Mouse (Mus musculus) left cerebral cortex, adult 18-20 months (tissue): Measurements from ENCODE around the gene Senp6. TPM values are rescaled to one million over a fixed set of nuclear protein-coding genes. Genes with fewer than 3 reads are reported as not detected.

ENCODE experiments used
- DNase-seq, 2 experiments: peaks; one replicate each; pipeline ENCODE4 v3.0.0; 2021 to 2022; ENCODE audit warnings: low spot score in 2 of 2, mixed read lengths in 1 of 2
- total RNA-seq, 2 experiments: library from RNA; stranded (reverse); gene quantifications; 2 replicates each; pipeline ENCODE4 v1.2.3; 2021

Gene Senp6
- total RNA-seq, 2 experiments from 2014 or later, result 99.0 to 101 TPM

DNA sequence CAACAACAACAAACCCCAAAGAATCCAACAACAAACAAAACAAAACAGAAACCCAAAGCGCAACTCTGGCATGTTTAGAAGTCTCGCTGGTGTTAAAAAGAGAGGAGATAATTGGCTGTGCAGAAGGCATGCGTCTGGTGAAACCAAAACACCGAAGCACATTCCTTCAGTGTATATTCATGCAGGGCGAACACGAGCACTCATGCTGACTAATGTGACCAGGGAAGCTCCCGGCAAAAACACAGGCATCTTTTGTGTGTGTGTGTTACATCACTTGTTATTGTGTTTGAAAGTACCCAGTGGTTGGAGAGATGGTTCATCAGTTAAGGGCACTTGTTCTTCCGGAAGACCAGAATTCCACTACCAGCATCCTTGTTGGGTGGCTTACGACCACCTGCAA, 102.8 kb downstream of the Senp6 start:
- DNase-seq, result no peak

DNA sequence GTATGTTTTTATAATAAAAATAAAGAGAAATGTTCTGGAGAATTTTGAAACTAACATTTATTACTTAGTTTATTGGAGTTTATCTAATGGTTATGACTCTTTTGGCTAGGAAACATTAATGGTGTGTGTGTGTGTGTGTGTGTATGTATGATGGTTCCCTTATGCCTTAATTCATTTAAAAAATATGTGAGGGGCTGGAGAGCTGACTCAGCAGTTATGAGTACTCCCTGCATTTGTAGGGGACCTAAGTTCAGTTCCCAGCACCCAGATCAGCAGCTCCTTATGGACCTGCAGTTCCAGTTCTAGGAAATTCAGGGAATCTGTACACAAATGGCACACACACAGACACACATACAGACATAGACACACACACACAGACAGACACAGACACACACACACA, 104.5 kb downstream of the Senp6 start:
- no peak for DNase-seq

DNA sequence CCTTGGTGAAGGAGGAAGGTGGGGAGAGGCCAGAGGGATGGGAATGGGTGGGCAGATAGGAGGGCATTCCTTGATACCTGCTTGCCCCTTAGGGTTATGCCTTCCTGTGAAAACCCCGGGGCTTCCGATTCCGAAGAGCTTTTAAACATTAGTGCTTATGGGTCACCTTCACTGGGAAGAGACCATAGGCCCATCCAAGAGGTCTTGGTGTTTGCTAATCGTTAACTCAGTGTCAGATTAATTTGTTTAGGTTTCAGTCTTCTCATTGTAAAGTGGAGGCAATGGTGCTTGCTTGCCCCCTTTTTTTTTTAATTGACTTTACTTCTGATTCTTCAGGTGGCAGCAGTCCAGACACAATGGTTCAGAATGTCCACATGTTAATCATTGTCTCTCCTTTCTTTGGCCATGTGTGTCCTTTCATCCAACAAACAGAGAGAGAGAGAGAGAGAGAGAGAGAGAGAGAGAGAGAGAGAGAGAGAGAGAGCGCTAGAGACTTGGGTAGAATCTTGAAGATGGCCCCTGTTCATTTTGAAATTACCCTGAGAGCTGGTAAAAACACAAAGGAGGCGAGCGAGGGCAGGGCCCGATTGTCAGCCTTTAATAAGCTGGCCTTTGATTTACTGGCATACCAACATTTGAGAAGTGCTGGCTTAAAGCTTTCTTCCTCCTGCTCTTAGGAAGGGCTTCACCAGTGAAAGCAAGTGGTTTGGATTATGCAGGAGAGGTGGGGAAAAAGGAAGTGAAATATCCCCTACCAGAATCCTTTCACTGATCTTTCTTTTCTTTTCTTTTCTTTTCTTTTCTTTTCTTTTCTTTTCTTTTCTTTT, 105.9 kb downstream of the Senp6 start:
- DNase-seq, result no peak

DNA sequence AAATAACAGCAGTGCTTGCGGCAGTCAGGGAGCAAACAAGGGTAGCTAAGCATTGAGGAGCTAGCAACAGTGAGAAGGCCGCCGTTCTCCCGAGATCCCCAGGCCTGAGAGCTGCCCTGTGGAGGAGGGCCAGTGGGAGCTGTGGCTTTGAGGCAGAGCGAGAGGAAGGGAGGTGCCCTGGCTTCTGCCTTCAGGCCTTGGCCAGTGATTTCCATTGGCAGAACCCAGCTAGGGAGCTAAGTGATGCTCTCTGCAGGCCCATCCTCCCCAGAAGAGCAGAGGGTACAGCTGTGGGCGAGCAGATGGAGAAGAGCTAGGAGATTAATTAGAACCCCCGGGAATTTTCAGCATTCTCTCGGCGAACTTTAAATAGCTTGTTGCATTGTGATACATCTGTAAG, 106.9 kb downstream of the Senp6 start:
- DNase-seq, result no peak

DNA sequence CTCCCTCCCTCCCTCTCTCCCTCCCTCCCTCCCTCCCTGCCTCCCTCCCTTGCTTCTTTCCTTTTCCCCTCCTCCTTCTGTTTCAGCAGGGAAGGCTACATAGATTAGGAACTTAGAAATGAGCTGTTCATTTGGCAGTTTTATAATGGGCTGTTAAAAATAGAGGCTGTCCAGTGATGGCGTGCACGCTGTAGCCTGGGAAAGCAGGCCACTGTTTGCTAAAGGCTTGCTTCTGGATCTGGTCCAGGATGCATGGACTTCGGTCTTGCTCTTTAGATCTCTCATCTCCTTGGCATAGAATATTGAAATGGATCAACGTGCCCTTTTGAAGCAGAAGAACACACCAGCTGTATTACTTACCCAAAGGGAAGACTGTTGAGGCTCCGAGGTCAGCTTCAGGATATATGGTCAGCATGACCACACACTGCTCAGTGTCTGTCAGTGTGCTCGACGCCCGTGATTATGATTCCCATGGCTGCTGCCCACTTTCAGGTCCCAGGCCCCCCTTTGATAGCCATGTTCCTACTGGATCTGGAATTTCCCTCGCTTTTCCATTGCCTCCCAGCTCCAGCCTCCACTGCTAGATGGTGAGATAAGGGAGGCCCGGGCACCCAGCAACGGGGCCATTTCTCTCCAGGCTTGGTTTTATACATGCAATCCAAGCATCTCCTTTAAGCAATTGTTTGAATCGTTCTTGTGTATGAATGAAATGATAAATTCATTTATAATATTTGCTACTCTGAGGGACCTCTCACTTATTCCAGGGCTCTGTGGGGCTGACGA, 110.2 kb downstream of the Senp6 start:
- DNase-seq, result no peak

DNA sequence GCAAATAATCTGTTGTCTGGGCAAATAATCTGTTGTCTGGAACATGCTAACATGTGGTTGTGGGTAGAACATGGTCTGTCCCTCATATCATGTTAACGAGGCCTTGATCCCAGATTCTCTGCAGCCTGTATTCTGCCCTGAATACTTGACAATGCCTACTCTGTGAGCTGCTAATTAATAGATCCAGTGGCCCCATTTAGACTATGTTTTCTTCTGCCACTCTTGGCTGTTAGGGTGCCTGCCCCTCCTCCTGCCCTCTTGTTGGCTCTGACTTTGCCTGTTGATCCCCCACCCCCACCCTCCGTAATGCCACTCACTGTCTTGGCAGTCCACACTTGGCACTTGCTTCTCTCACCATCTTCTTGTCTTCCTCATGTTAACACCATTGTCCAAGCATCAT, 112.0 kb downstream of the Senp6 start:
- DNase-seq, result no peak

DNA sequence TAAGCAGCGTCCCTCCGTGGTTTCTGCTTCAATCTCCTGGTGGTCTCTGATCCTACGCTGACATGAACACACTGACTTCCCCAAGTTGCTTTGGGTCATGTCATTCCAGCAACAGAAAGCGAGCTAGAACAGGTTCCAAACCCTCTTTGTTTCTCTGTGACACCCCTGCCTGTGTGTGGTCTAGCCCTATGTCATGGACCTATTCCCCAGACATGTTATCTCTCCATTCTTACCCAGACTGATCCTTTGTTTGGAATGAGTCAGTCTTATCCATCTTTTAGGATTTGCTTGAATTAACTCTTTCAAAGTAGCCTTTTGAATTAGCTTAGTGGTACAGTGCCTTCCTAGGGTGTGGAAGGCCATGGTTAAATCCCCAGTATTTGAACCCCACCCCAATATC, 113.0 kb downstream of the Senp6 start:
- no peak for DNase-seq

DNA sequence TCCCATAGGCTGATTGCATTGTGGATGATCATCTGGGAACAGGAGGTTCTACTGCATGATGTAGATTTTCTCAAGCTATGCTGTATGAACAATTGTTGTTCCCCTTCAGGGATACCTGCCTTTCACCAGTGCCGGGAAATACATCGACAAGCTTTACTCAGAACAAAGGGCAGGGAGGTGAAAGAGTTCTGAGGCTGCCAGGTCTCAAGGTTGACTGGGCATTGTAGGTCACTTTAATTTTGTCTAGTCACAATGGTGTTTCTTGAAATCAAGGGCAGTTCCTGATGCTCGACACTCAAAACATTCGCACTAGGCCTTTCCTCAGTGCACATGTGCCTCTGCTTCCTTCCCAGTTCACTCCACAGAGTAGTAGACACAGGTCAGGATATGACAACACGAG, 114.1 kb downstream of the Senp6 start:
- DNase-seq, result no peak

DNA sequence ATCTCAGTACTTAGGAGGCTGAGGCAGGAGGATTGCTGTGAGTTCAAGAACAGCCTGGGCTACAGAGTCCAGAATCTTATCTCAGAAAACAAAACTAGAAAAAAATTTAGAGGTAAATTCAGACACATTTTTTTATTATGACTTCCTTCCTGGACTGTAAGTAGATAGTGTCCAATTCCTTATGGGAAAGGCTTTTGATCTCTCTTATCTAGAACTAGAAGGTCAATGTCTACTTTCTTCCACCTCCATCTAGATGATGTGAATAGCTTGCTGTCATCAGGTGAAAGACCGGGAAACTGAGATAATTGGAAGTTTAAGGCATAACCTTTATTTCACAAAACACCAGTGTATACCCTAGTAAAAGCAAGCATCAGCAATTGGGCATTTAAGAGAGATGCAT, 115.0 kb downstream of the Senp6 start:
- no peak for DNase-seq

DNA sequence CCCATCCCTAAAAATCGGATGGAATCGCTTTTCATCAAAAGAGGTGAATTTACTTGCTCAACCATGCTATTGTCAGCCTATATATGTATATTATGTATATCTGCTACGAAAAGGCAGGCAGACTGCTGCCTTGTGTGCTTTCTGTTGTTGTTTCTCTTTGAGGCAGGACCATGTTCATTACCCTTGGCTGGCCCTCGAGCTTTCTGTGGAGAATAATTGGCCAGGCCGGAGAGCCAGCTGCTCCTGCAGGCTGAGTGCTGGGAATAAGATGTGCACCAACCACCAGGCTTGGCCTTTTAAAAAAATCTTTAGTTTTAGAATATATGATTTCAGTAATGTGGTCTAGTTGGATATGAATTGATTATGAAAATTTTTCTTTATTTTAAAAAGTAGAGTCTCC, 117.4 kb downstream of the Senp6 start:
- no peak for DNase-seq

DNA sequence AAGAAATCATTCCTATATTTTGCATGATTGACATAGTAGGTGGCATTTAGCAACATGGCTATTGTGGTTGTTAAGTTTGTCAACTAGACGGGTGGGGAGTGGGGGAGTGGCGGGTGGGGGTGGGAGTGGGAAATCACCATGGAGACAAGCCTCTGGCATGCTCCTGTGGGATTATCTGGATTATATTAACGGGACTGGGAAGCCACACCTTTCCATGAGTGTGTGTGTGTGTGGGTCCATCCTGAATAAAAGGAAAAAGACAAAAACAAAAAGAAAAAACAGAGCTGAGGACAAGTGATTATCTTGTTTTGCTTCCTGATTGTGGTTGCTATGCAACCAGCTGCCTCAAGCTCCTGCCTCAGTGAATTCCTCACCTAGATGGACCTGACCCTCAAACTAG, 119.0 kb downstream of the Senp6 start:
- no peak for DNase-seq

DNA sequence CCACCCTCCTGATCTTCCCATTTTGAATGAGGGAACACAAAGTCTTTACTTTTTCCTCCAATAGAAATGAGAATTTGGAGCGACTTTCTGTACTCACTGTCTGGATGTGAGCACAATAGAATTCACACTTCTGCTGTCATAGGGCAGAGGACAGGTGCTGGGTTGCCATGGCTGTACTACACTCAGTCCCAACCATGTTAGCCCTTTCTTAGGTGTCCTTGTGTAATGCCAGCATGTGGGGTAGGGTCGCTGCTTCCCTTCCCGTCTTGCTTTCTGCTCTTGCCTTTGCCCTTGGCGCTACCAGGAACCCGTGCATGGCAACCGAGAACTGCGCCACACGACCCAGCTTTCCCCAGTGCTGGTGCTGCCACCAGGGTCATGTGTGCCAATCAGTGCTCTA, 120.0 kb downstream of the Senp6 start:
- no peak for DNase-seq

DNA sequence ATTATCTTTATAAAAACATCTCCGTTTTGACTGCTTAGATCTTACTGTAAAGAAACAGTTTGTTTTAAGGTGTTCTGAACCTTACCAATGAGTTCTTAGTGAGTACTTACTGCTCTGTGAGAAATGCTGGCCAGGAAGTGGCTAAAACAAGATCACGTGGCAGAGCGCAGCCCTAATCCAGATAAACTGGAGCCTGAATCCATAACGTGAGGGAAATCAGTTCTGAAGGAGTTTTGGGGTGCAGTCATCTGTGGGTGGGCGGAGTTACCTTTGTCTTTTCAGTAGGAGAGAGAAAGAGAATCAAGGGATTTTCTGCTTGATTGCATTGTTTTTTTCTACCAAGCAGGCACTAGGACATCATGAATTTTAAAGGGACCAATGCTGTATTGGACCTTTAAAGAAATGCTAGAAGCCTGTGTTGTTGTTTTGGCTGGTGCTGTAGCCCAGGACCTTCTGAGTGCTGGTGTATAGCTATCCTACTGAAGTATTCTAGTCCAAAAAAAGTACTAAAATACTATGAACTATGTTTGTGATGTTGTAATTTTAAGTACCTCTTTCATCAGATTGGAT, 121.7 kb downstream of the Senp6 start:
- no peak for DNase-seq

DNA sequence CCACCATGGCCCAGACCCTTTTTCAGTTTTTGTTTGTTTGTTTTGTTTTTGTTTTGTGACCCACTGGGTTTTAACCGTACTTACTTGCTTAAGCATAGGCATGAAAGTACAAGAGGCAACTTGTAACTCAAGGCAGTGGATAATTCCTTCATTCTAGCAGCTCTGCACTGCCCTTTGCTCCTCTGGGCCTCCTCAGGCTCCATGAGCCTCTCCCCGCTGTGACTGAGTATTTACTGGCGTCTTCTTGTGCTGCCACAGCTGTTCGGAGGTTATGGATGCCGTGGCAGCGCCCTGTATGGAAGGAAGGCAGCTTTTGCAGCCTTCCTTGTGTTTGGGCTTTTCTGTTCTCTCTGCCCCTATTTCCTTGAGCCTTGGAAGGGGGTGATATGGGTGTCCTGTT, 124.5 kb downstream of the Senp6 start:
- DNase-seq, result no peak

DNA sequence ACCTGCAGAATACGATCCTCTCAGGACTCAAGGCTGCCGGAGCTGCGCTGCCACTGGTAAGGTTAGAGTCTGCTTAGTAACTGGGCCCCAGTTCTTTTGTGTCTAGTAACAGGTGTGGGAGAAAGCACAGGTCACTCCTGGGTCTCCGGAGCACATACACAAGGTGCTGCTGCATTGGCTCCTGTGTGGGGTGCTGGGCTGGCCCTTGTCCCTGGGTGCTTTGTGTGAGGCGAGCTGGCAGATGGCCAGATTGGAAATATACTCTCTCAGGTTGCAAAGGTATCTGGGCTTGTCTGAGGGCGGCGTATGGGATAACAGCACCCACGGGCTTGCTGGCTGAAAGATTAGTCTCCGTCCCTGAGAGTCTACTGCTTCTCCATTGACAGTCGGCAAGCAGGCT, 125.6 kb downstream of the Senp6 start:
- no peak for DNase-seq

DNA sequence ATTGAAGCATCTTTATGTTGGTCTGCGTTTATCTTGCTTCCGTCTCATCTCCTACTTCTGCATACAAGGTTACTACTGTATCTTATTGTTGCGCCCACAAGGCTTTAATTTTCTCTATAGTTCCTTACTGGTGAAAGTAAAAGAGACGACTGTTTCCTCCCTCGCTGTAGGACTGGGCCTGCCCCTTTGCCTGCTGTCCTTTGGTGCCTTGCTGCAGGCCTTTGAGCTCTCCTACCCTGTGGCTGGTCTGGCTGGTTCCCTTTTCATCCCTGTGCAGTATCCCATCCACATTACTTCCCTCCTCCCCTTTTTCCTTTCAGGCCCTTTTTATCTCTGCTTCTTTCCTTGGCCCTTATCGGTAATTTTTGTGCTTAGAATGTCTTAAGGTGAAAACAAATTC, 127.7 kb downstream of the Senp6 start:
- no peak for DNase-seq

Other genes starting within 250 kb of the Senp6 start
- gene Filip1, start 54.1 kb upstream of the Senp6 start, total RNA-seq, result 10 to 100 TPM; 18.2 to 19.9 TPM
- 10 to 100 TPM; 57.4 to 60.5 TPM for gene Myo6, start 98.1 kb downstream of the Senp6 start, total RNA-seq